Mouse (Mus musculus) myocyte (in vitro differentiated cells): ENCODE measurements around the gene Caln1. TPM values are rescaled to one million over a fixed set of nuclear protein-coding genes. Genes with fewer than 3 reads are reported as not detected.

Experiments
- H3K27me3 ChIP-seq: one replicate; pipeline ENCODE4 v1.6.1; 2011; ENCODE audit not compliant: control insufficient read depth, insufficient read depth, insufficient read length
- H3K36me3 ChIP-seq: one replicate; pipeline ENCODE4 v1.6.1; 2011; ENCODE audit not compliant: control insufficient read depth, insufficient read depth
- H3K4me2 ChIP-seq: one replicate; pipeline ENCODE4 v1.6.1; 2011; ENCODE audit warnings: low read depth, control low read depth
- H3K4me3 ChIP-seq: one replicate; pipeline ENCODE4 v1.5.1; 2011; ENCODE audit warnings: mild to moderate bottlenecking, control low read depth, moderate library complexity
- H3K79me2 ChIP-seq: one replicate; pipeline ENCODE4 v1.6.1; 2011; ENCODE audit not compliant: control insufficient read depth, insufficient read depth
- H3ac ChIP-seq: one replicate; pipeline ENCODE4 v1.6.1; 2011; ENCODE audit not compliant: control insufficient read depth, insufficient read length
- CEBPB ChIP-seq: IDR thresholded peaks from 2 replicates; pipeline ENCODE4 v1.6.1; 2011; ENCODE audit warnings: mild to moderate bottlenecking, moderate library complexity; ENCODE audit not compliant: poor library complexity, insufficient read depth, severe bottlenecking
- E2F4 ChIP-seq: IDR thresholded peaks from one replicate; pipeline ENCODE4 v1.6.1; 2011; ENCODE audit warnings: mild to moderate bottlenecking, control low read depth, moderate library complexity; ENCODE audit not compliant: insufficient read depth
- MAX ChIP-seq: IDR thresholded peaks from one replicate; pipeline ENCODE4 v1.6.1; 2011; ENCODE audit warnings: low read depth, mild to moderate bottlenecking, control low read depth
- MYOD1 ChIP-seq, 3 experiments: IDR thresholded peaks; one replicate each; pipeline ENCODE4 v1.6.1; 2011; ENCODE audit warnings: control low read depth in 2 of 3, low read depth in 2 of 3, mild to moderate bottlenecking in 2 of 3, moderate library complexity in 1 of 3; ENCODE audit not compliant: insufficient read length in 2 of 3, control insufficient read depth in 1 of 3
- MYOG ChIP-seq, 3 experiments: IDR thresholded peaks; one replicate each; pipeline ENCODE4 v1.6.1; 2011; ENCODE audit warnings: control low read depth in 2 of 3, low read depth in 2 of 3, mild to moderate bottlenecking in 2 of 3; ENCODE audit not compliant: insufficient read length in 2 of 3, control insufficient read depth in 1 of 3, insufficient read depth in 1 of 3
- POLR2A ChIP-seq: IDR thresholded peaks from one replicate; pipeline ENCODE4 v1.6.1; 2011; ENCODE audit warnings: low read depth, mild to moderate bottlenecking, control low read depth, moderate library complexity; ENCODE audit not compliant: insufficient read length
- POLR2AphosphoS2 ChIP-seq: IDR thresholded peaks from one replicate; pipeline ENCODE4 v1.6.1; 2011; ENCODE audit warnings: low read depth, control low read depth; ENCODE audit not compliant: insufficient read length
- REST ChIP-seq: IDR thresholded peaks from one replicate; pipeline ENCODE4 v1.6.1; 2011; ENCODE audit warnings: mild to moderate bottlenecking, control low read depth, moderate library complexity; ENCODE audit not compliant: insufficient read depth, insufficient read length
- SRF ChIP-seq: IDR thresholded peaks from one replicate; pipeline ENCODE4 v1.6.1; 2011; ENCODE audit warnings: low read depth; ENCODE audit not compliant: control insufficient read depth, insufficient read length
- TCF12 ChIP-seq: IDR thresholded peaks from one replicate; pipeline ENCODE4 v1.6.1; 2011; ENCODE audit warnings: mild to moderate bottlenecking, control low read depth; ENCODE audit not compliant: poor library complexity, insufficient read depth, severe bottlenecking
- TCF3 ChIP-seq: IDR thresholded peaks from one replicate; pipeline ENCODE4 v1.6.1; 2011; ENCODE audit warnings: low read depth, control low read depth; ENCODE audit not compliant: insufficient read length
- USF1 ChIP-seq: IDR thresholded peaks from one replicate; pipeline ENCODE4 v1.6.1; 2011; ENCODE audit warnings: low read depth, mild to moderate bottlenecking, control low read depth, moderate library complexity
- polyA plus RNA-seq: library from polyadenylated mRNA; unstranded; fragments of >200 nt; fragmentation: generic; extraction: Trizol; gene quantifications from one replicate; pipeline ENCODE4 v1.2.1, GENCODE M21; 2012; ENCODE audit warnings: missing spikeins

Caln1 gene
- polyA plus RNA-seq, 1 experiment, result not detected

DNA sequence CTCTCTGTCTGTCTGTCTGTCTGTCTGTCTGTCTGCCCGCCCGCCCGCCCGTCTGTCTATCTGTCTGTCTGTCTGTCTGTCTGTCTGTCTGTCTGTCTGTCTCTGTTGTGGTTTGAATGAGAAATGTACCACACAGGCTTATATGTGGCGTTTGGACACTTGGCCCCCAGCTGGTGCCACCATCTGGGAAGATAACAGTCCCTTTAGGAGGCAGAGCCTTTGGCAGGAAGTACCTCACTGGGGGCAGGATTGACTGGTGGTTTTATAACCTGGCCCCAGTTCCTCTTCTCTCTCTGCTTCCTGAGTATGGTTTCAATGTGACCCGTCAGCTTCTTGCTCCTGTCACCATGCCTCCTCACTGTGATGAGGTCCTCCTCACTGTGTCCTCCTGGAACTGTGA lies 40.5 kb downstream of the Caln1 start:
- Histone ChIP-seq H3ac (no peak overlapping the region), H3K36me3 (no peaks in the 10 kb centered on the region), H3K27me3 (no peaks in the 10 kb centered on the region), H3K4me3 (no peak overlapping the region), H3K79me2 (no peaks in the 10 kb centered on the region), H3K4me2 (no peak overlapping the region)
- TF ChIP-seq MYOG (IDR thresholded peaks at IDR 0.05; ENCODE audit: control insufficient read depth in 1 of 3, insufficient read depth in 1 of 3, insufficient read length in 2 of 3, low read depth in 2 of 3) (no peak), TCF12 (no peak), REST (no peak), SRF (no peak)

DNA sequence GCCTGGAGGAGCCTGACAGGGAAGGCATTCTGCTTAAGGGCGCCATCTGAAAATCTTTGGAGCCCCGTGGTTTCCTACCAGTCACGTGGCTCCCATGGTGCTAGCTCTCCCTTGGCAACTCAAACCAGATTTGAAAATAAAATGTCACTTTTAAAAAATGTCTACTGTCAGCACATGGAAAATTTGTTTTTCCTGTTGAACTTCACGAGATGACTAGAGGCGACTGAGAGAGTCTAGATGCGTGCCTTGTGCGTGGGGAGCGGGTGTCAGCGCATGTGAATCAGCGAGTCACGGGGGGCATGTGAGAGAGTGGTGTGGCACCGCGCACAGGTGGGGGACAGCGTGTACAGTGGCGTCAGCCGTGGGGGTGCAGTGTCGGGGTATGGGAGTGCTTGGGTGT lies 42.3 kb downstream of the Caln1 start:
- Histone ChIP-seq H3ac (no peak overlapping the region), H3K79me2 (no peaks in the 10 kb centered on the region), H3K27me3 (no peaks in the 10 kb centered on the region), H3K4me2 (no peak overlapping the region), H3K36me3 (no peaks in the 10 kb centered on the region), H3K4me3 (no peak overlapping the region)
- TF ChIP-seq POLR2A, result no peak
- no peak for TF ChIP-seq MAX
- no peak for TF ChIP-seq TCF12
- no peak for TF ChIP-seq E2F4
- TF ChIP-seq SRF, result no peak
- no peak for TF ChIP-seq MYOG (IDR thresholded peaks at IDR 0.05; ENCODE audit: control insufficient read depth in 1 of 3, insufficient read depth in 1 of 3, insufficient read length in 2 of 3, low read depth in 2 of 3)
- TF ChIP-seq REST, result no peak
- TF ChIP-seq POLR2AphosphoS2, result no peak
- no peak for TF ChIP-seq MYOD1 (IDR thresholded peaks at IDR 0.05; ENCODE audit: control insufficient read depth in 1 of 3, insufficient read length in 2 of 3, low read depth in 2 of 3)
- TF ChIP-seq TCF3, result no peak
- no peak for TF ChIP-seq USF1
- TF ChIP-seq CEBPB, result no peak

DNA sequence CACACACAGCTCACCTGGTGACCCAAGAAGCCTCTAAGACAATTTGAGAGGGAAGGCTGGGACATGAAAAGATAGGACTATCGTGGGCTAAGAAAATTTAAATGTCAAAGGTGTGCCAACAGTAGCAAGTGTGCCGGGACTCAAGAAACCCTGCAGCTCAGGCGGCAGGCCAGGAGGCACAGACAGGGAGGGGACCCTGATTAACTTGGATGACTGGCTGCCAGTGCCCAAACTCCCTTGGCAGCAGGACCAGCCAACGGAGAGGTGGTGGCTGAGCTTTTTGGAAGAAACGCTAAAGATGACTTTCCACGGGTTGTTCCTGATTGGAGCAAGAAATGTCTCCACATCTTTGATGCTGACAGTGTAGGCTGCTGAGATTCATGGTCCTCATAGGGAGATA lies 78.2 kb downstream of the Caln1 start:
- Histone ChIP-seq H3K4me3 (no peak overlapping the region), H3K36me3 (no peaks in the 10 kb centered on the region), H3K79me2 (no peaks in the 10 kb centered on the region), H3ac (no peak overlapping the region), H3K4me2 (no peak overlapping the region), H3K27me3 (no peaks in the 10 kb centered on the region)
- TF ChIP-seq CEBPB (no peak), MYOD1 (IDR thresholded peaks at IDR 0.05; ENCODE audit: control insufficient read depth in 1 of 3, insufficient read length in 2 of 3, low read depth in 2 of 3) (no peak), E2F4 (no peak), REST (no peak), TCF12 (no peak), USF1 (no peak), MYOG (IDR thresholded peaks at IDR 0.05; ENCODE audit: control insufficient read depth in 1 of 3, insufficient read depth in 1 of 3, insufficient read length in 2 of 3, low read depth in 2 of 3) (no peak), TCF3 (no peak), POLR2A (no peak), POLR2AphosphoS2 (no peak), SRF (no peak), MAX (no peak)

DNA sequence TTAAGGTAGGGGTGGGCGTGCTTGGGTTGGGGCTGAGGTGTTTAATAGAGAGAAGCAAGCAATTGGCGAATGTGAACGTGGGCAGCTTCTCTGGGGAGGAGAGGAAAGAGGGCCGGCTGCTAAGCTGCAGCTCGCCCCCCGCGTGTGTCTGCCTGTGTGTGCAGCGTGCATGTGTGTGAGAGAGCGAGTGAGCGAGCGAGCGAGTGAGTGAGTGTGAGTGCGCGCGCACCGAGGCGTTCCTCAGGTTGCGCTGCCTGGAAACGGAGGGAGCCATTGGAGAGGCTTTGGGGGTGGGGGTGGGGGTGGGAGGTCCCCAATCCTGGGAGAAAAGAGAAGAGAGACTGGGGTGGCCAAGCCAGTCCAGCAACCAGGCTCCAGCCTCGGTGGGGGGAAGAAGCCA lies 79.2 kb downstream of the Caln1 start:
- Histone ChIP-seq H3K27me3 (no peaks in the 10 kb centered on the region), H3K79me2 (no peaks in the 10 kb centered on the region), H3K4me3 (no peak overlapping the region), H3ac (no peak overlapping the region), H3K36me3 (no peaks in the 10 kb centered on the region), H3K4me2 (no peak overlapping the region)
- no peak for TF ChIP-seq SRF

DNA sequence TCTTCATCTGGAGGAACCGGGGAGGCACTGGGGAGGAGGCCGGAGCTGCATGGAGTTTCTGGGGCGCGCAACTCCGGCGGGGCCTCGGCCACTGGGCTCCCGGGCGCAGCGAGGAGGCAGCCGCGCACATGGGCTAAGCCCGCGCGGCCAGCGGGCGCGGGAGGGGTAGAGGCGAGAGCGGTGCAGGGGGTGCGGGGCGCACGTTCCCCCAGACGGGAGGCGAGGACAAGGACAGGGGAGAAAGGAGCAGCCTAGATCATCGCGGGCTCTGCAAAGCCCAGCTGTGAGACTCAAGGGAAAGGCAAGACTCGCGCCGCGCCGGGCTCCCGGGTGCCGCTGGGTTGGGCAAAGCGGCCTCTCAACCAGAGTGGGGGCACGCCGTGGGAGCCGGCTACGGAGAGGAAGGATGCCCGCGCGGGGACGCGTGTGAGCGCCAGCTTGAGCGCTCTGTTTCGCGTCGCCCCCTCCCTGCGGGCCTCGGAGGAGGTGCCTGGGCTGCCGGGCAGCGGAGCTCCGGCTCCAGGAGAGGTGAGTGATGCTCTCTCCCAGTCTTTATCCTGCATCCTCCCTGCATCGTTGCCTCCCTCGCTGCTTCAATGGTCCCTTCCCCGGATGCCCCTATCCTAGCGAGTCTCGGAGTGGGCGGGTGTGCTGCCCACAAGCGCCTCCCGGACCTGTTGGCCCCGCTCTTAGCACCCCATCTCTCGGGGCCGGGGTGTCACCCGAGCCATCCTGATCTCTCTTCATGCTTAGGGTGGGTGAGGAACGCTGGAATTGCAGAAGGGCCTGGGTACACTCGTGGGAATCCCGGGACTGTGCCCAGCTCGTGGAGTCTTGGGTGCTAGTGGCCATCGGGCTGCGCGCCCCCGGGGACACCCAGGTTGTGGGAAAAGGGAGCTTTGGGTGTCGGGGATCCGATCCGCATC lies 79.9 kb downstream of the Caln1 start:
- no peak overlapping the region for H3K4me2 ChIP-seq
- TF ChIP-seq TCF12, result no peak
- TF ChIP-seq REST, result no peak
- TF ChIP-seq USF1, result no peak
- TF ChIP-seq MYOG (IDR thresholded peaks at IDR 0.05; ENCODE audit: control insufficient read depth in 1 of 3, insufficient read depth in 1 of 3, insufficient read length in 2 of 3, low read depth in 2 of 3), result no peak
- TF ChIP-seq TCF3, result no peak
- no peak for TF ChIP-seq MYOD1 (IDR thresholded peaks at IDR 0.05; ENCODE audit: control insufficient read depth in 1 of 3, insufficient read length in 2 of 3, low read depth in 2 of 3)
- TF ChIP-seq CEBPB, result no peak
- no peak for TF ChIP-seq SRF
- no peak for TF ChIP-seq E2F4
- TF ChIP-seq MAX, result no peak
- TF ChIP-seq POLR2A, result no peak
- H3K4me3 ChIP-seq, result no peak overlapping the region
- no peaks in the 10 kb centered on the region for H3K36me3 ChIP-seq
- no peaks in the 10 kb centered on the region for H3K27me3 ChIP-seq
- H3K79me2 ChIP-seq, result no peaks in the 10 kb centered on the region
- no peak overlapping the region for H3ac ChIP-seq
